Comparison of ENCODE assay signal across 23 mouse cellular contexts in genomic region chr11:53989232-53989631, GRCm38 (mm10). TPM values are rescaled to one million over a fixed set of nuclear protein-coding genes. Genes with fewer than 3 reads are reported as not detected.
DNase-seq lines count a peak whose midpoint lies in the region; ATAC-seq and TF ChIP-seq lines count a peak whose summit lies in the region.
"Had no signal": no experiment of that assay in that cellular context is flagged by ENCODE, and none has a peak within 500 bp of the region (broad histone marks: within the 10 kb centered on the region; RNA-seq: fewer than 3 reads in every experiment).

No protein-coding gene starts in this region.

- no peak overlapping the region for H3K4me2 ChIP-seq in liver, embryonic 14.5 days (ENCODE audit: low read depth)
- H3K4me2 ChIP-seq in liver, embryonic 12.5 days: no peak overlapping the region
- H3K4me2 ChIP-seq: embryonic facial prominence, embryonic 15.5 days; hindbrain, embryonic 15.5 days; limb, embryonic 15.5 days had no signal

- no peaks in the 10 kb centered on the region for H3K79me2 ChIP-seq in heart, adult 2 months (replicated peaks; ENCODE audit: control insufficient read depth, insufficient read depth, low read length)

- peak; percentile 57 for TF ChIP-seq CTCF in heart, adult 2 months (IDR thresholded peaks at IDR 0.05)
- TF ChIP-seq CTCF in liver, embryonic 14.5 days (IDR thresholded peaks at IDR 0.05; ENCODE audit: low read depth): 0 out of 2 replicates have a peak, but pooled peaks have one; percentile 4

- H3K9me3 ChIP-seq in liver, embryonic 14.5 days (ENCODE audit: control insufficient read depth, low read length): no peaks in the 10 kb centered on the region
- H3K9me3 ChIP-seq in liver, embryonic 12.5 days (replicated peaks): no peaks in the 10 kb centered on the region
- H3K9me3 ChIP-seq: embryonic facial prominence, embryonic 15.5 days; hindbrain, embryonic 15.5 days; limb, embryonic 15.5 days had no signal

- TF ChIP-seq POLR2A in heart, adult 2 months (IDR thresholded peaks at IDR 0.05; ENCODE audit: insufficient read depth, low read depth, low read length): no peak

- H3K4me1 ChIP-seq in heart, adult 2 months (ENCODE audit: control insufficient read depth, insufficient read depth, low read length): no peaks in the 10 kb centered on the region
- no peaks in the 10 kb centered on the region for H3K4me1 ChIP-seq in liver, embryonic 14.5 days (replicated peaks; ENCODE audit: control insufficient read depth in 2 of 2, insufficient read depth in 2 of 2, low read length in 1 of 2)
- no peaks in the 10 kb centered on the region for H3K4me1 ChIP-seq in liver, embryonic 12.5 days
- H3K4me1 ChIP-seq: embryonic facial prominence, embryonic 15.5 days; hindbrain, embryonic 15.5 days; limb, embryonic 15.5 days had no signal

- DNase-seq in heart, adult 2 months: no peak
- no peak for DNase-seq in heart, adult 18-20 months
- no peak for DNase-seq in liver, embryonic 14.5 days (ENCODE audit: low read depth in 3 of 3, low spot score in 3 of 3)
- DNase-seq in 3T3-L1 (ENCODE audit: low read depth, low spot score): peak; percentile 37
- peak; percentile 42 for DNase-seq in NIH3T3 (ENCODE audit: low read depth)
- no peak for DNase-seq in adrenal gland, postnatal 14 days
- DNase-seq in cerebellum, postnatal 14 days: no peak
- DNase-seq: adrenal gland, postnatal 36 days; cerebellum, adult 11-12 months; cerebellum, postnatal 10 days; gastrocnemius, postnatal 10 days; kidney, adult 9 months; kidney, postnatal 36 days; layer of hippocampus, adult 9-11 months; left cerebral cortex, postnatal 4 days; lung, adult 2 months; lung, postnatal 36 days had no signal

- no peak overlapping the region for H3K4me3 ChIP-seq in heart, adult 2 months
- no peak overlapping the region for H3K4me3 ChIP-seq in liver, embryonic 14.5 days (ENCODE audit: insufficient read depth in 1 of 2, low read depth in 2 of 2, low read length in 2 of 2)
- no peak overlapping the region for H3K4me3 ChIP-seq in liver, embryonic 12.5 days
- H3K4me3 ChIP-seq: embryonic facial prominence, embryonic 15.5 days; hindbrain, embryonic 15.5 days; limb, embryonic 15.5 days had no signal

- no peak for TF ChIP-seq EP300 in heart, adult 2 months (IDR thresholded peaks at IDR 0.05; ENCODE audit: insufficient read depth, low read depth, low read length)
- no peak for TF ChIP-seq EP300 in liver, embryonic 14.5 days (IDR thresholded peaks at IDR 0.05; ENCODE audit: low read depth)

- WGBS in heart, adult 2 months: 60% methylated on average over 1 of the region's 1 CpGs
- WGBS in liver, embryonic 14.5 days (ENCODE audit: insufficient replicate concordance): 52% methylated on average over 1 of the region's 1 CpGs
- WGBS in liver, embryonic 12.5 days (ENCODE audit: insufficient replicate concordance): 48% methylated on average over 1 of the region's 1 CpGs

- H3K36me3 ChIP-seq in heart, adult 2 months (ENCODE audit: control insufficient read depth, insufficient read depth, low read length): no peaks in the 10 kb centered on the region
- peaks cover 97% of the 10 kb centered on the region for H3K36me3 ChIP-seq in liver, embryonic 14.5 days (replicated peaks; ENCODE audit: control insufficient read depth, insufficient read depth, low read depth)
- H3K36me3 ChIP-seq in liver, embryonic 12.5 days: peaks cover 99% of the 10 kb centered on the region
- H3K36me3 ChIP-seq: embryonic facial prominence, embryonic 15.5 days; hindbrain, embryonic 15.5 days; limb, embryonic 15.5 days had no signal

- H3K27ac ChIP-seq in heart, adult 2 months: no peak overlapping the region
- no peak overlapping the region for H3K27ac ChIP-seq in liver, embryonic 14.5 days
- no peak overlapping the region for H3K27ac ChIP-seq in liver, embryonic 12.5 days
- H3K27ac ChIP-seq: embryonic facial prominence, embryonic 15.5 days; hindbrain, embryonic 15.5 days; limb, embryonic 15.5 days had no signal

- ATAC-seq in liver, embryonic 14.5 days (ENCODE audit: insufficient read depth): no peak
- ATAC-seq in liver, embryonic 12.5 days: no peak
- ATAC-seq: forebrain, embryonic 14.5 days had no signal

- intact Hi-C loops in heart, adult 2 months (cut with DNase I): loop anchor here (1.0 kb wide), 1 partner anchor 58 kb away; no protein-coding TSS in a partner anchor

- H3K9ac ChIP-seq in heart, adult 2 months (ENCODE audit: low read depth, low read length): no peak overlapping the region
- no peak overlapping the region for H3K9ac ChIP-seq in liver, embryonic 14.5 days (replicated peaks)
- no peak overlapping the region for H3K9ac ChIP-seq in liver, embryonic 12.5 days
- H3K9ac ChIP-seq: embryonic facial prominence, embryonic 15.5 days; hindbrain, embryonic 15.5 days; limb, embryonic 15.5 days had no signal

- H3K27me3 ChIP-seq in heart, adult 2 months (ENCODE audit: control insufficient read depth, insufficient read depth, low read length): no peaks in the 10 kb centered on the region
- H3K27me3 ChIP-seq in liver, embryonic 14.5 days (ENCODE audit: control insufficient read depth, insufficient read depth, low read length): no peaks in the 10 kb centered on the region
- no peaks in the 10 kb centered on the region for H3K27me3 ChIP-seq in liver, embryonic 12.5 days (replicated peaks)
- H3K27me3 ChIP-seq: embryonic facial prominence, embryonic 15.5 days; hindbrain, embryonic 15.5 days; limb, embryonic 15.5 days had no signal

RNA-seq across cellular contexts. Expression of gene Slc22a21, which starts 9.1 kb away (rescaled TPM):
- 1 to 10 TPM; 1.3 to 1.5 TPM for total RNA-seq in heart, adult 2 months (2021)
- polyA plus RNA-seq in heart, adult 2 months (2012; rRNA removed): 0.61 and 1.1 TPM in 2 replicates
- total RNA-seq in heart, adult 18-20 months (2021): 1 to 10 TPM; 1.0 to 1.7 TPM
- 2.0 and 2.8 TPM in 2 replicates for polyA plus RNA-seq in liver, embryonic 14.5 days (2012; rRNA removed)
- polyA plus RNA-seq in liver, embryonic 14.5 days (2014; fragmentation: Nextera tagmentation; extraction: Ambion mirVana): 1.3 and 1.7 TPM in 2 replicates
- polyA plus RNA-seq in liver, embryonic 12.5 days (2016; fragmentation: Nextera tagmentation; extraction: Ambion mirVana): 1.4 and 1.7 TPM in 2 replicates
- 4.6 and 5.7 TPM in 2 replicates for total RNA-seq in adrenal gland, postnatal 14 days (2021)
- total RNA-seq: neutrophil, adult 5-6 weeks had no signal

RNA-seq across cellular contexts. Expression of gene Slc22a4, which starts 38.7 kb away (rescaled TPM):
- 1 to 10 TPM; 5.1 to 5.5 TPM for total RNA-seq in heart, adult 2 months (2021)
- 5.6 and 7.0 TPM in 2 replicates for polyA plus RNA-seq in heart, adult 2 months (2012; rRNA removed)
- total RNA-seq in heart, adult 18-20 months (2021): 1 to 10 TPM; 4.6 to 5.8 TPM
- 21.1 and 24.4 TPM in 2 replicates for polyA plus RNA-seq in liver, embryonic 14.5 days (2012; rRNA removed)
- polyA plus RNA-seq in liver, embryonic 14.5 days (2014; fragmentation: Nextera tagmentation; extraction: Ambion mirVana): 34.0 and 35.6 TPM in 2 replicates
- polyA plus RNA-seq in liver, embryonic 12.5 days (2016; fragmentation: Nextera tagmentation; extraction: Ambion mirVana): 39.5 and 42.0 TPM in 2 replicates
- total RNA-seq in adrenal gland, postnatal 14 days (2021): 3.5 and 7.2 TPM in 2 replicates

Comparison
In these comparisons a context has a peak if more than half of its experiments do, and no peak if none do; other contexts are left out.
1. DNase-seq: peak in 3T3-L1 (single experiment) and NIH3T3 (single experiment); none in heart, adult 2 months (0 of 2), heart, adult 18-20 months (0 of 2), liver, embryonic 14.5 days (0 of 3), adrenal gland, postnatal 14 days (single experiment) and cerebellum, postnatal 14 days (0 of 2).